Mouse (Mus musculus) erythroblast, embryonic 14.5 days (primary cell): Measurements from ENCODE around the gene Tbc1d17.

Source experiments
- GATA1 ChIP-seq: IDR thresholded peaks from 2 replicates; pipeline ENCODE4 v1.6.1; 2012; ENCODE audit warnings: low read length, inconsistent platforms, mixed read lengths
- TAL1 ChIP-seq: IDR thresholded peaks from 3 replicates; pipeline ENCODE4 v1.6.1; 2012; ENCODE audit warnings: low read length, inconsistent platforms, mixed read lengths

- TF ChIP-seq GATA1 (no peak), TAL1 (no peak)
These were observed 15.2 kb upstream of the Tbc1d17 start for GRCm38 (mm10) chr7:44863982-44864494.
